Mouse (Mus musculus) adrenal gland, postnatal 36 days (tissue): Measurements from ENCODE around the gene Il34. TPM values are rescaled to one million over a fixed set of nuclear protein-coding genes. Genes with fewer than 3 reads are reported as not detected.
A peak's percentile ranks its signal among the peaks of the same experiment; 100 is the strongest.

Experiments used
- DNase-seq, 2 experiments: peaks; one replicate each; pipeline ENCODE4 v3.0.0; 2021; ENCODE audit warnings: mixed read lengths in 1 of 2
- long read RNA-seq, 2 experiments: library from polyadenylated mRNA; stranded (forward); transcript quantifications; one replicate each; pipeline ENCODE4 v2.0.0; 2021; ENCODE audit warnings: borderline sequencing depth in 2 of 2
- total RNA-seq, 2 experiments: library from RNA; stranded (reverse); gene quantifications; 2 replicates each; pipeline ENCODE4 v1.2.3; 2021

Gene Il34
- 10 to 100 TPM; 19.6 to 51.0 TPM for total RNA-seq
- long read RNA-seq, experiment 1, transcript Il34-201 (7 exons, 1,709 nt): major isoform, 11 of 36 reads
- long read RNA-seq, experiment 1, partial matches to known transcripts: 15 of 36 reads
- long read RNA-seq, experiment 1, other reads (novel, unspliced or antisense): 7 of 36 reads
- long read RNA-seq, experiment 2, transcript Il34-201 (7 exons, 1,709 nt): major isoform, 5 of 17 reads
- long read RNA-seq, experiment 2, partial matches to known transcripts: 4 of 17 reads
- long read RNA-seq, experiment 2, other reads (novel, unspliced or antisense): 6 of 17 reads

DNA sequence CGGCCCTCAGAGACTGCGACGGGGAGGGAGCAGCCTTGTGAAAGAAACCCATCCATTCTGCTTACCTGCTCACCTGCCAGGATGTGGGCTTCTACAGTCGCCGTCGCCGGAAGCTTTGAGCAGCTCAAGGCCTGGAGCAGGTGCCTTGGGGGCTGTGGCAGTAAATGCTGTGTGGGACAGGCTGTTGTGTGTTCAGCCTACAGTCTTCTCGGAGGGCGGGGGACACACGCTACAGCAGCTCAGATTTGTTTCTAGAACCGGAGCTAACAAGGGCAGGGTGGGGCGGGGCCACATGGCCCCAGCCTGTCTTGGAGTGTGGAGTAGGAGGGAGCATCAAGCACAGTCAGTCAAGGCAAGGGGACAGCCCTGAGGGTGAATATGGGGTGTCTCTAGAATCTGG lies at the start of gene Il34:
Gene Il34 (minus strand): TSS at position 256 of the 400 bp plus-strand sequence.
- no peak for DNase-seq

DNA sequence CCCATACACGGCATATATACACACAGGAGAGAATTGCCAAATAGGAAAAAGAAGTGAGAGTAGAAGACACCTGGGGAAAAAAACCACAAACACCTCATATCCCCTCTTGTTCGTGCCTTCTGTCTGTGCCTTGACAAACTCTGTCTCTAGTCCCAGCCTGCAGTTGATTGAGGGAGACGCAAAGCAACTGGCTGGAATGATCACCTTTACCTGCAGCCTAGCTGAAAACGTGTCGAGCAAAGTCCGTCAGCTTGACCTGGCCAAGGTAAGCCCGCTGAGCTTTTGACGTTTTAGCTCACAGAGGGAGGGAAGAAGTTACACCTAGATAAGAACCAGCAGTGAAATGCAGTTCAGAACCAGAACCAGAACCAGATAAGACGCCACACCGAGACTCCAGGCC lies 45.5 kb upstream of the Il34 start:
- DNase-seq: no peak

DNA sequence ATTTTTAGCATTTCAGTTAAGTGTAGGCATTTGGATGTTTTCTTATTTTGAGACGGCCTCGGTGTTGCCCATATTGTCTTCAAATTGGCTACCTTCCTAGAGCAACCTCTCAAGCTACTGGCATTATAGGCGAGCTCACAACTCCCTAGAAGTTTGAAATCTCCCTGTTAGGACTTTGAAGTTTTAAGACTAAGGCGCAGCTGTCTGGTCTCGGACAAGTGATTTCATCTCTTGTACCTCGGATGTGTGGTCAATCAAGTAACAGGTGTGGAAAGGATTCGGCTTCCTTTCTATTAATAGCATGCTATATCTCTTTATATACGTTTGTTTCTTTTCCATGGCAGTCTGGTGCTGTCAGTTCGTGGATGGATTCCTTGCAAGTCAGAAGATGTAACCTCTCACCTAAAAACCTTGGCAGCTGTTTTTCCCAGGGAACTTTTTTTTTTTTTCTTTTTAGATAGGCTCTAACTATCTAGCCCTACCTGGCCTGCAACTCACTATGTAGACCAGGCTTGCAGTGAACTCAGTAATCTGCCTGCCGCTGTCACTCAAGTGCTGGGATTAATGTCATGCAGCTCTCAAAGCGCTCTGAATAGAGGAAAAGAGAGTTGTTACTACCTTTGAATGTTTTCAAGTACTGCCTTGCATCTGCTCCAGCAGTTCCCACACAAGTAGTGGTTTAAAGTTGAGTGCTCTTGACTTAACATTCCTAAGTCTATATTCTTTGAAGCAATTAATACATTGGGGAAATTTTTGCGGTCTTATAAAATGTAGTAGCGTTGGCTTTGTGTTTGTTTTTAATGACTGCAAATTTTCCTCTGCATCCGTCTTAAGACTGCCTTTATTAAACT lies 42.1 kb upstream of the Il34 start:
- no peak for DNase-seq

DNA sequence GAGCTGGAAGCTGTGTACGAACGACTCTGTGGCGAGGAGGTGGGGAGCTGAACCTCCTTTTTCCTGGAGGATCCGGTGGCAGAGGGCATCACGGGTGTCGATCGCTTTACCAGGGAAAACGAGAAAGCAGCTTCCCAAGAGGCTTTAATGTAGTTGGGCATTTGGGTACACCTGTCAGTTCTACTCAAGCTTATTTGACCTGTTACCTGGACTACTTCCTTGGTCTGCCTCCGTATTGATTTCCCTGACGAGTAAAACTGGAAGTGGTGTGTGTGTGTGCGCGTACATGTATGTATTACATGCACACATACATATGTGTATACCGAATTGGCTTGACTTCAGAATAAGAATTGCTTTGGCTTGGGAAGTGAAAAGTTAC lies 41.4 kb upstream of the Il34 start:
- no peak for DNase-seq

DNA sequence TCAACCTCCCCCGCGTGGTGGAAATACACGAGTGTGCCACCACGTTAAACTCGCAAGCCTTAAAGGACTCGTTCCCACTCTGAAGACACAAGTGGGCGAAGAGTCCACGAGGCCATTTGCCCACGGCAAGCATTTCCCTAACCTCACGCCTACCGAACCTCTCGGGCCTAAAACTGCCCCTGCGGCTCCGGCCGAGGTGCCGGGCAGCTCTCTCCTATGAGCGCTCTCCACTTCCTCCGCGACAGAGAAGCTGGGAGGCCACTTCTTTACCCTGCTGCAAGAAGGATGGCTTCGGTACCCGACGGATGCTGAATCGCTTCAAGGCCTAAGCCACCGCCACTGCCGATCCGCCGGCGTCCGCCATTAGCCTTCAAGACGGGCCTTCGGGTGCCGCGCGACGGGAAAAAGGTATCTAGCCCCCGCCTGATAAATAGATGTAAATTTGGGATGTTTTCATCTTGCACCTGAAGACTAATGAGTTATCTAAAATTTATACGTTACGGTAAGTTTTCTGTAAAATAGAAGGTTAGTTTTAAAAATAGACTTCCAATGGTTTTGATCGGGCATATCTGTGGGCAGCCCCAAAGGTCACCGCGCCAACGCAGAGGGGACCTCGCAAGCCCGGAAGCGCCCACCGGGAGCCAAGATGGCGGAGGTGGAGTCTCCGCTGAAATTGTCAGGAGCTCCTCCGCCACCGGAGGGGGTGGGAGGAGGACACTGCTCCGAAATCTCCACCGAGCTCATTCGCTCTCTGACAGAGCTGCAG lies 40.9 kb upstream of the Il34 start, which contains the start of the genes Cog4 and Sf3b3:
Gene Cog4 (plus strand): TSS at position 196 of the 766 bp plus-strand sequence.
Gene Sf3b3 (minus strand): TSS at position 383 of the 766 bp plus-strand sequence.
- peak; percentile 86 to 89 for DNase-seq

DNA sequence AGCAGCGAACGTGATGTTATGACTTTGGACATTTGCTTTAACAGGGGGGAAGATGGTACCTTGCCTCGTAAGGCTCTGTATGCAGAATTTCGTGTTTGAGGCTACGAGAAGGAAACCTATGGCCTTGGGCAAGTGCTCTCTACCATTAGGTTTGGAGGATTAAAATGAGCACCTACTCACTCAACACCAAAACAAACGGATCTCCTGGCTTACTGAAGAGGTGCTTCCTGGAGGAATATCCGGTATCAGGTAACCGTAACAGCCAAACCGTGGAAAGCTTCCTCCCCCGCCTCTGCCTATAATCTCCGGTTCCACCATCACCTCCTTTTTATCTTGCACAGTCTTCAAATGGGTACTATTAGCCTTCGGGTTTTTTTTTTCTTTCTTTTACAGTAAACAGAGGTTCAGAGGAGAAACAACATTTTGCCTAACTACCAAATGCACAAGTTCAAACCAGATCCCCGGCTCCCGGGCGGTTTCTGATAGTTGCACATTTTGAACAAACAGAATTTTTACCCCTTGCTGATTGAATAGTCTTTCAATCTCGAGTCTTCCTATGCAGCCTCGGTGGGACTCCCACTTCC lies 40.2 kb upstream of the Il34 start:
- no peak for DNase-seq

DNA sequence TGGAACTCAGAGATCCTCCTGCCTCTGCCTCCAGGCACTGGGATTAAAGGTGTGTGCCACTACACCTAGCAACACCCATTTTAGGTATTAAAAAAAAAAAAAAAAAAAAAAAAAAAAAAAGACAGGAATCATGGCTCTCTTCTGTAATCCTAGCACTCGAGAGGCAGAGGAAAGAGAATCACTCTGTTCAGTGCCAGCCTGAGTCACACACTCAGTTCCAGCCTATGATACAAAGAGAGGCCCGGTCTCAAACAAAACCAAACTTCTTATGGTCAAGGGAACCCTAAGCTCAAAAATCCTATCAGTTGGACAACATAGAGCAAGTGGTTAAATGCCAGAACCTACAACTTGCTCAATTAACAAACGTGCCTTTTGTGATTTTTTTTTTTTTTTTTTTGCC lies 39.2 kb upstream of the Il34 start:
- DNase-seq: no peak

DNA sequence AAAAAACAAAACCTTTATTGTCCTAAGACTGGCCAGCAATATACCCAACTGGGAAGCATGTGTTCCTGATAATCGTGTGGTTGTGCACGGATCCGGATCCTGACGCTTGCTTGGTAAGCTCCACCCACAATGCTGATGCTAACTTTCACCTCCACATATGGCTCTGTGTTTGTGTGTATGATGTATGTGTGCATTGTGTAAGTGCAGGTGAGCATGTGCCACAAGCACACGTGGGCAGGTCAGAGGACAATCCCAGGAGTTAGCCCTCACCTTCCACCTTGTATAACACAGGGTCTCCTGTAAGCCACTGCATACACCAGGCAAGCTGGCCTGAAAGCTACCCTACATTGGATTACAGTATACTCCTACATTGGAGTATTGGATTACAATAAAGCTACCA lies 37.5 kb upstream of the Il34 start:
- DNase-seq: no peak

DNA sequence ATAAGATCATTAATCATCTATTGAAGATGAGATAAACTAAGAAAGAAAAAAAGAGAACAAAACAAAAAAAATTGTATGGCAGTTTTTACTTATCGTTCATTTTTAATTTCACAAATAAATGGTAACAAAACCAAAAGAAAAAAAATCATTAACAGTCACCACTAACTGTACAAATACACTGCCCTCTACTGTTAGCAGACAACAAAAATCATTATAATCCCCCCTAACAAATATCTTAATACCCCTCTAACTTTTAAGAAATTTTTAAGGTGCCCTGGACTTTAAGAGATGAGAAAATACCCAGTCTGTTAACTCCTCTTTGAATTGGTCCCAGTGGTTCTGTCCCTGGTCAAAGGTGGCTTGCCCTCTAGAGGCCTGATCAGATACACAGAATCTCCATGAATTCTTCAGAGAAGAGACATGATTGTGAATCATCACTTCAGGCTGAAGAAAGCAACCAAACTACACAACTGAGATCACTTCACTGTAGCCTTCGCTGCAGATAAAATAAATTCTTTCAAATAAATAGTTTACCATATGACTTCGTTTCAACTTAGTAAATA lies 36.4 kb upstream of the Il34 start:
- DNase-seq: no peak

DNA sequence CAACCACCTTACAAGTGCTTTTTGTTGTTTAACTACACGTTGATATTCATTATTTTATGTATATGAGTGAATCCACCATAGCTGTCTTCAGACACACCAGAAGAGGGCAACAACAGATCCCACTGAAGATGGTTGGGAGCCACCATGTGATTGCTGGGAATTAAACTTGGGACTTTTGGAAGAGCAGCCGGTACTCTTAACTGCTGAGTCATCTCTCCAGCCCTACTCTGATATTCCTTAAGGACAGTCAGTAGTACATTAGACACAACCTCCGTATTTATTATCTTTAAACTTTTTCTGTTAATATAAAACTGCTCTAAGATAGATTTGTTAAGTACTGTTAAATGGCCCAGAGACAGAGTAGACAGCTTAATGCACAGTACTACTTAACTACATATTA lies 26.2 kb upstream of the Il34 start:
- DNase-seq: no peak

DNA sequence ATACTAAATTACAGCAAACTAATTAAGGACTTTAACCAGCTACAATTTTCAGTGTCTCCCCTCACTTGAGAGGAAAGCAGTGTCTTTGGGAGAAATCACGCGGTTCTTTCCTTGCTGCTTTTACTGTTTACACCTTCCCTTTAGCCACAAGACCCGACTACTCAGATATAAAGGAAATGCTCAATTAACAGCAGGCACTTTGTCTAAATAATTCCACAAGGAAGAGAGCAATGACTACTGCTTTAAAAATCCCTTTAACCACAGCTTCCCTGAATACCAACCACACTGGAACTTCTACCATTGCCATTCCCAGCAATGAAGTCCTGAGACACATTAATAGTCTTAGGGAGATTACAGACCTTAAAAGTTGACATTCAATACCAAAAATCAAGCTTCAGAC lies 22.8 kb upstream of the Il34 start:
- DNase-seq: no peak

DNA sequence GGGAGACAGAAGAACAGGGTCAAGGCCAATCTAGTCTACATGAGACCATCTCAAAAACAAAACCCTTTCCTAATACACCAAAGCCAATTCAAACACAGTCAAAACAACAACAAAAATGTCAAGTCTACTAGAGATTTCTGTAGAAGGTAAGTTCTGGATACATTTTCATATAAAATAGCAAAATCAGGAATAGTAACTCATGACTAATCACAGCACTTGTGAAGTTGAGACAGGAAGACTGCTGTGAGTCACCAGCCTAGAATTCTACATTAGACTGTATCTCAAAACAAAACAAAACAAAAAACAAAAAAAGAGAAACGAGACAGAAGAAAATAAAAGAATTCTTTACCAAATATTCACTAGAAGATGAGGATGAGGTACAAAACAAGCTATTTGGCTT lies 19.1 kb upstream of the Il34 start:
- no peak for DNase-seq

DNA sequence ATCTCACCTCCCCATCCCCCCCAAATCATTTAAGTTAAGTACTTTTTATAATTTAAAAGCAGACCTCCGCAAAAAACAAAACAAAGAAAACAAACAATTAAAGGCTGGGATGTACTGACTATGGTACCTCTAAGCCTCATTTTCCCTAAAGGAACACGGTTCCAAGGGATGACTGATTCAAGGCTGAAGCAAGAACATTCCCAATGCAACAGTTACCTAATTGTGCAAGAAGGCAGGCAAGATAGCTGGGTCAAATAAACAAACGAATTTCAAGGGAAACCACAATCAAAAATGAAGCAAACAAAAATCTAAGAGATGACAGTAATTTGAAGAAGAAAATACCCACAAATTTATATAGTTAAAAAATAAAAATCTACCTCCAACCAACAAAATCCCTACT lies 16.2 kb upstream of the Il34 start:
- no peak for DNase-seq

DNA sequence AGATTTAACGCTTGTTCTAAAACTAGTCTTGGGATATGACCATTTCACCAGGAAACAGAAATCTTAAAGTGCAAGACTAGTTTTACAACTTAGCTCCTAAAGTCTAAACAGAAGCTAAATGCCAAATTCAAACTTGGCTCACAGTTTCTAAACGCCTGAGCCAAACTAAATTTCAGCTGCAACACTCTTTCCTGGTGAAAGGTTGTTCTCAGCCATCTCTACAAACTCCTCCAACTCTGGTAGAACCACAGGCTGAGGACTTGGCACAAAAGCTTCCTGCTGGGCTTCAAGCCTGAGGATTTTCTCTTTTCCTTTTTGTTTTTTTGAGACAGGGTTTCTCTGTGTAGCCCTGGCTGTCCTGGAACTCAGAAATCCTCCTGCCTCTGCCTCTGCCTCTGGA lies 14.5 kb upstream of the Il34 start:
- DNase-seq: no peak

DNA sequence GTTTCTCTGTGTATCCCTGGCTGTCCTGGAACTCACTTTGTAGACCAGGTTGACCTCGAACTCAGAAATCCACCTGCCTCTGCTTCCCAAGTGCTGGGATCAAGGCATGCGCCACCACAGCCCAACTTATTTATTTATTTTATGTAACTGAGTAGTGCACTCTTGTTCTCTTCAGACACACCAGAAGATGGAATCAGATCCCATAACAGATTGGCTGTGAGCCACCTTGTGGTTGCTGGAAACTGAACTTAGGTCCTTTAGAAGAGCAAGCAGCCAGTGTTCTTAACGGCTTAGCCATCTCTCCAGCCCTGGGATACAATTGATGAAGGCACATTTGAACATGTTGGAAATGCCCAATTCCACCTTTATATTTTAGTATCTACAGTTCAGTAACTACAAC lies 12.9 kb upstream of the Il34 start:
- peak in 1 of 2 experiments; percentile 24 for DNase-seq

DNA sequence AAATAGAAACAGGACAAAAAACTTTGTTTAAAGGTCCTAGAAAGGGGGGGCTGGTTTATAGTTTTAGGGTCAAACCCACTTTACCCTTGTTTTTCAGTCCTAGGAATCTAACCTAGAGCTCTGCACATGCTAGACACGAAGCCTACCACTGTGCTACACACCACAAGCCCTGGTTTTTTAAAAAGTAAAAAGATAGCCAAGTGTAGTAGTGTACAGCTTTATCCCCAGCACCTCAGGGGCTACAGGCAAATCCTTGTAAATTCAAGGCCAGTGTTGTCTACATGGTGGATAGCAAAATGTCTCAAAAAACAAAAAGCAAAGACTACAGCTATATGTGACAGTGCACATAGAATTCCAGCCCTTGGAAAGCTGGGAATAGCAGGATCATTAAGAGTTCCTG lies 11.3 kb upstream of the Il34 start:
- no peak for DNase-seq

DNA sequence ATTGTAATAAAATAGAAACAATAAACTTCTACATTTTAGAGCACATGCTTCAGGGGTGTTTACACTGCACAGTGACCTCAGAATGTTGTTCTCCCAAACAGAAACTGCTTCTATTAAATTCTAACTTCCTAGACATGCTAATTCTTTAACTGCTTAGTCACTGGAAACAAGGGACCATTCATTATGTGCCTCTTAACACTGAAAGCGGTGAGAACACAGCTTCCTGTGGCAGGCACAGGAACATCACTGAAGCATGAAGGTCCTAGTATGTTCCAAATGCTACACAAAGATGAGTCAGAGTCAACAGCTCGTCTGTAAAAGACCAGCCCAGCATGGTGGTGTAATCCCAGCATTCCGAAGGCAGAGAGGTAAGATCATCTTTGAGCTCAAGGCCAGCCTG lies 9.6 kb upstream of the Il34 start:
- DNase-seq: no peak

DNA sequence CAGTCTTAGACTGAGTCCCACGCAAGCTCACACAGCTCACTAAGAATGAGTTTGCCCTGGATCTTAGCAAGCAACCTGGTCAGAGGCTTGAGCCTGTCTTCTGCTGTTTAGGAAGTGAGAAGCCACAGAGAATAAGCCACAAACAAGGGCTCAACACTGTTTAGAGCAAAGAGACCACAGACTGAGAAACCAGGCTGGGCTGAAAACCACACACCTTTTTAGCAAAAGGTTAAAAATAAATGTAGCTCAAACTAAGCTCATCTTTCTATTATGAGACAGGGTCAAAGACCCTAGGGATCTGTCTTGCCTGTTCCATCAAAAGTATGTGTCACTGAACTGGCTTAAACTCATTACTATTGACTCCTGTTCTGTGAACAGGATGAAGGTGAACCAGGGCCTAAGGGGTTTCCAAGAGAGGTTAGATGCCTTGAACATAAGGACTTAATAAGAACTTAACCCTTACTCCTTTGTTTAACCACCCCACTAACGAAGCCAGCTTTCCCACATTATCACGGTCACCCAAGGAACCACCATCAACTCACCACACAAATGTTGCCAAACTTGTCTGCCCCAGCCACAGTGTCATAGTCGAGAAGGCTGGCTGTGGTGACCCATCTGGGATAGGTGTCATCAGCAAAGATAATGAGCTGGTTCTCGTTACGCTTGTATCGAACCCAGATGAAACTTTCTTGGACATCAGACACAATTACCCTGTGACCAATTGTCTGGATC lies 7.5 kb upstream of the Il34 start:
- DNase-seq: no peak

DNA sequence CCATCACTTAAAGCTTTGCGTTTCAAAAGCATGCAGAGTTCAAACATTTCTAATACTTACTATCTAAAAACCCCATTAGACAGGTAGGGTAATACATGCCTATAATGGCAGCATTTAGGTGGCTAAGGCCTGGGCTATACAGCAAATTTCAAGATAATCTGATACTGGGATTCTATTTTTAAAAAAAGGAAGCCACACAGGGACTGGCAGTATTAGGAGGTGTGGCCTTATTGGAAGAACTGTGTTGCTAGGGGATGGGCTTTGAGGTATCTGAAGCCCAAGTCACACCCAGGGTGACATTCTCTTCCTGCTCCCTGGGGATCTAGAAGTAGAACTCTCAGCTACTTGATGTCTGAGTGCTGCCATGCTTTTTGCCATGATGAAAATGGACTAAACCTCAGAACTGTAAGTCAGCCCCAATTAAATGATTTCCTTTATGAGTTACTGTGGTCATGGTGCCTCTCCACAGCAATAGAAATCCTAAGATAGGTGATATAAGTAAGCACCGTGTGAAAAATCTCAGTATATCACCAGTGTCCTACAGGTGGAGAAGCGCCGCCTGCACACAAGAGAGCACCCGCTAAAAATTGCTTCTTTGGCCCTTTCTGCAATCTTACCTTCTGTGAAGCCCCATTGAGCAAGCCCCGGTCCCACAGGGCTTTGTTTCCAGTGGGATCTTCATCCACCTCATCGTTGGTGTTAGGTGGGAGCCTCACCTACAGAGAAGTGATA lies 6.8 kb upstream of the Il34 start:
- no peak for DNase-seq

DNA sequence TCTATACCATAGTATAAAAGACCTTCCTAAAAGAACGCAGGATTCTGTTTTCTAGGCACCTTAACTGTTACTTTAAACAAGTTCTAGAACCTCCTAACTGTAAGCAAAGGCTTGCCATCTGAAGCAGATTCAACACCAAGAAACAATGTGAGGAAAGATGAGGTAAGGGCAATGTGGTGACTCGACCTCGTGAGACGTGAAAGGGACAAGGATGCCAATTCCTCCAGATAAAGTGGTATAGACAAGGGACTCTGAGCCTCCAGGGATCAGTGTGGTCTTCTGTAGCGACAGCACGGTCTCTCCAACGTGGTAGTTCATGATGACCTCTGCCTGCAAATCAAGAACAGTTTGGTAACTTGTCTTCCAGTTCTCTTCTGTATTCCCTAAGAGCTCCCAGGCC lies 6.1 kb upstream of the Il34 start:
- no peak for DNase-seq

DNA sequence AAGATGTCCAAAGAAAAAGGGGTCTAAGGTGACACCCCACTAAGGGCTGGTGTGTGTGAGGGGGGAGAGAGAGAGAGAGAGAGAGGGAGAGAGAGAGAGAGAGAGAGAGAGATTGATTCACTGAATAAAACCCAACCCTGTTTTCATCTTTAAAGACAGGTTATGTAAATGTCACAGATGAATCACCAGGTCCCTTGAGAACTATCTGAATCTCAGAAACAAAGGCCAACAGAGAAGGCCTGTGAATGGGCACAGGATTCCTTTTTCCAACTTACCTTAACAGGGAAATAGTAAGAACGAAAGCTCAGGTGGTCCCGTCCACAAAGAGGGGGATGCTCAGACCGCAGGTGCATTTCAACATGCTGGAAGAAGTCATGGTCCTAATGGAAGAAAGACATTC lies 5.4 kb upstream of the Il34 start:
- DNase-seq: no peak
